Mouse (Mus musculus) embryonic facial prominence, embryonic 11.5 days (tissue): ENCODE results near the gene Map3k6. TPM values are rescaled to one million over a fixed set of nuclear protein-coding genes. Genes with fewer than 3 reads are reported as not detected.
A peak's percentile ranks its signal among the peaks of the same experiment; 100 is the strongest.

ENCODE experiments used
- ATAC-seq: fragments of 200-750 bp; cut with Nextera tagmentation; replicated peaks from 2 replicates; pipeline ENCODE4 v1.8.0; 2017; ENCODE audit warnings: low read depth; ENCODE audit not compliant: insufficient number of reproducible peaks, low FRiP score, low TSS enrichment
- DNase-seq: peaks from one replicate; pipeline ENCODE4 v3.0.0-alpha.2; 2015; ENCODE audit warnings: low spot score
- H3K27ac ChIP-seq: fragments of 300-500 bp; sonication (generic); replicated peaks from 2 replicates; pipeline ENCODE4 v1.5.1; 2014; ENCODE audit warnings: mild to moderate bottlenecking, low read depth, low read length, control low read depth
- H3K27me3 ChIP-seq: fragments of 300-500 bp; sonication (generic); 2 replicates; pipeline ENCODE4 v1.6.1; 2014; ENCODE audit warnings: mild to moderate bottlenecking, low read length, moderate library complexity, mixed read lengths; ENCODE audit not compliant: control insufficient read depth, insufficient read depth
- H3K36me3 ChIP-seq: fragments of 300-500 bp; sonication (generic); replicated peaks from 2 replicates; pipeline ENCODE4 v1.6.1; 2014; ENCODE audit warnings: low read depth, mild to moderate bottlenecking, low read length, moderate library complexity, mixed read lengths; ENCODE audit not compliant: control insufficient read depth, insufficient read depth
- H3K4me1 ChIP-seq: fragments of 300-500 bp; sonication (generic); 2 replicates; pipeline ENCODE4 v1.6.1; 2014; ENCODE audit warnings: low read length, mixed read lengths; ENCODE audit not compliant: control insufficient read depth, insufficient read depth
- H3K4me2 ChIP-seq: fragments of 300-500 bp; sonication (generic); 2 replicates; pipeline ENCODE4 v1.6.1; 2014; ENCODE audit warnings: low read depth, mild to moderate bottlenecking, control low read depth, low read length, moderate library complexity
- H3K4me3 ChIP-seq: fragments of 300-500 bp; sonication (generic); 2 replicates; pipeline ENCODE4 v1.5.1; 2014; ENCODE audit warnings: low read depth, low read length, control low read depth
- H3K9ac ChIP-seq: fragments of 300-500 bp; sonication (generic); replicated peaks from 2 replicates; pipeline ENCODE4 v1.6.1; 2014; ENCODE audit warnings: mild to moderate bottlenecking, control low read depth, low read length
- H3K9me3 ChIP-seq: fragments of 300-500 bp; sonication (generic); replicated peaks from 2 replicates; pipeline ENCODE4 v1.6.1; 2016; ENCODE audit warnings: mild to moderate bottlenecking, low read length, inconsistent platforms, mixed read lengths; ENCODE audit not compliant: control insufficient read depth
- WGBS: fragments of 180-500 bp; shearing (Covaris S2); extraction: QIAGEN DNeasy Blood & Tissue Kit; methylation state at CpG from one replicate; pipeline ENCODE4 v1.1.7; 2014; 5-methylcytosine and 5-hydroxymethylcytosine counted together
- polyA plus RNA-seq: library from polyadenylated mRNA; unstranded; fragments of >200 nt; fragmentation: Nextera tagmentation; extraction: Ambion mirVana; gene quantifications from 2 replicates; pipeline ENCODE4 v1.2.1, GENCODE M21; 2014

Map3k6 gene
- polyA plus RNA-seq, 1 experiment from 2014 or later, result 1.9 TPM

DNA sequence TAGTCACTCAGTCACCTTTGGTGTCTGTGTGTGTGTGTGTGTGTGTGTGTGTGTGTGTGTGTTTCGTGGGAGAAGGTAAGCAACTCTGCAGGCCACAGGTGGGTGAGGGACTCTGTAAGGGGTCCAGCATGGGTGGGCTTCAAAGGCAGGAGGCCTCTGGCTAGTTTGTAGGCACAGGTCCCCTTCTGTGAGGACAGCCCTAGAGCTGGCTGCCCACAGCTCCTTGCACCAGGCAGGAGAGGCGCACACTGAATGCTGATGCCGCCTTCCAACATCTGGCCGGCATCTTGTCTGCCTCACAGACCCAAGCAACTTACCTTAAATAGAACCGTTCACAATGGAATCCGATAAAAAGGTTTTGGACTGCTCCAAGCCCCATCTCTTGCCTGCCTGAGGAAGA, 40.9 kb upstream of the Map3k6 start:
- Histone ChIP-seq H3K9ac (no peak overlapping the region; the same call in 1 of the 2 replicates), H3K4me1 (peaks cover 26% of the 10 kb centered on the region), H3K27ac (no peak overlapping the region), H3K4me2 (no peak overlapping the region), H3K27me3 (no peaks in the 10 kb centered on the region), H3K36me3 (peaks cover 3% of the 10 kb centered on the region; the same call in 1 of the 2 replicates), H3K4me3 (no peak overlapping the region), H3K9me3 (no peaks in the 10 kb centered on the region)
- no peak for DNase-seq
- ATAC-seq, result no peak
- 54% methylated on average over 6 of the region's 6 CpGs for WGBS

DNA sequence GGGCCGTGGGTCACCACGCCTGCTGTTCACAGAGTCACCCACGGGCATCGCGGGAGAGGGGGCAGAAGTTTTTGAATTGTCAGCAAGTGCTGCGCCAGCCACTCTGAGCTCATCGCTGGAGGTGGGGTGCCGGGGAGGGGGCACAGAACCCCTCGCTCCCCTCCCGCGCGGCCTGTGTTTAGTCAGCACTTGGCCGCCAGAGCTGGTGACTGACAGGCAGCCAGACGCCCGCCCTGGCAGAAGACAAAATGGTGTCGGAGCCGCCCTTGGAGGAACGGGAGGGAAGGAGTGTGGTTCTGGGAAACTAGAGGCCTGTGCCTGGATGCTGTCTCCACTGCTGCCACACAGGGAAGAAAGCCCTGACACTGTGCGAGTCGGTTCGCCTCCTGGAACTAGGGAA, 40.3 kb upstream of the Map3k6 start:
- Histone ChIP-seq H3K9ac (no peak overlapping the region; the same call in 1 of the 2 replicates), H3K27ac (no peak overlapping the region), H3K27me3 (no peaks in the 10 kb centered on the region), H3K36me3 (peaks cover 2% of the 10 kb centered on the region; the same call in 1 of the 2 replicates), H3K9me3 (no peaks in the 10 kb centered on the region), H3K4me3 (no peak overlapping the region), H3K4me1 (peaks cover 26% of the 10 kb centered on the region), H3K4me2 (no peak overlapping the region)
- 48% methylated on average over 20 of the region's 21 CpGs for WGBS
- DNase-seq, result no peak
- ATAC-seq, result no peak

DNA sequence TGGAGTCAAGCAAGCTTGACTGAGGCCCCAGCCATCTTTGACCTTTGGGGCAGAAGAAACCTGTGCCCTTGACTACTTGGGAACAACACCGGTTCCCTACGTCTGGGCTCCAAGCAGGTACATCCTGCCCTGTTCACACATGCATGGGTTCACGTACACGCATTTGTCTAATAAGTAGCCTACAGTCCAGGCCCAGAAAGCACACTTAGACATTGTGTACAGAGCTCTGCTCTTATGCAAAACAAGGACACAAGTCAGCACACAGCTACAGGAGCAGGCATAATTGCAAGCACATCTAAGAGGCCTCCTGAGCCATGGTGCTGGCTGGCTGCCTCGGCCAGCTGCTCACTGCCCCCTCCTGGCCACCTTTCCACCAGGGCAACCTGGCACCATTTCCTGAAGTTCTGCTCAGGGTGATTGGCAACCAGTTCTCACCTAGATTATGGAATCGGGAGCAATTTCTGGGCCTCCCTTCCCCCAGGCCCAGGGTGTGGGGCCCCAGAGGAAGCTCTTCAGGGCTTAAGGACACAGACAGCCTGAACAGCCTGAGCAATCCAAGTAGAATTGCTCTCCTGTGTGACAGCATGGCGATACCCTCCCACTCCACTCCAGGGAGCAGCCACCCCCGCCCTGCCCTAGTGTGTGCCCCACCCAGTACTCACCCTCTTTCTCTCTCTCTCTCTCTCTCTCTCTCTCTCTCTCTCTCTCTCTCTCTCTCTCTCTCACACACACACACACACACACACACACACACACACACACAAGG, 39.4 kb upstream of the Map3k6 start:
- DNase-seq, result peak; percentile 56
- Histone ChIP-seq H3K9ac (no peak overlapping the region), H3K4me1 (peaks cover 26% of the 10 kb centered on the region), H3K27ac (no peak overlapping the region), H3K4me3 (no peak overlapping the region), H3K9me3 (no peaks in the 10 kb centered on the region), H3K27me3 (no peaks in the 10 kb centered on the region), H3K36me3 (no peaks in the 10 kb centered on the region; the same call in 1 of the 2 replicates), H3K4me2 (no peak overlapping the region)
- WGBS, result 72% methylated on average over 8 of the region's 8 CpGs
- ATAC-seq, result no peak

DNA sequence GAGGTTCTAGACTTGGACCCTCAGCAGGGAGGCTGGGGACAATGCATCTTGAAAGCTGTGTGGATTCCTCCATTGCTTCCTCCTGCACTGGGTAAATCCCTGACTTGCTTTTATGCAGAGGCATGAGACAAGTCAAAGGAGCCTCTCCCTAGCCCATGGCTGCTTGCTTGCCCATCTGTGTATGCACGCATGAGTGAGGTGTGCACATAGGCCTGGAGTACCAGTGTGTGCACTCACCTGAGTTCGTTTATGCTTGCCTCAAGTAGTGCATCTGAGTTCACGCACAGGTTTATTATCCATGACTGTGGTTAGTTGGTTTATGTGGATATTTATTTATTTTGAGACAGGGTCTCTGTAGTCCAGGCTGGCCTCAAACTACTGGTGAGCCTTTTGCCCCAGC, 38.4 kb upstream of the Map3k6 start:
- H3K4me3 ChIP-seq, result no peak overlapping the region
- no peaks in the 10 kb centered on the region for H3K36me3 ChIP-seq
- DNase-seq, result no peak
- ATAC-seq, result no peak
- H3K9ac ChIP-seq, result no peak overlapping the region
- H3K4me1 ChIP-seq, result peaks cover 18% of the 10 kb centered on the region
- H3K9me3 ChIP-seq, result no peaks in the 10 kb centered on the region
- H3K4me2 ChIP-seq, result no peak overlapping the region
- no peak overlapping the region for H3K27ac ChIP-seq
- no peaks in the 10 kb centered on the region for H3K27me3 ChIP-seq
- 93% methylated on average over 3 of the region's 3 CpGs for WGBS

DNA sequence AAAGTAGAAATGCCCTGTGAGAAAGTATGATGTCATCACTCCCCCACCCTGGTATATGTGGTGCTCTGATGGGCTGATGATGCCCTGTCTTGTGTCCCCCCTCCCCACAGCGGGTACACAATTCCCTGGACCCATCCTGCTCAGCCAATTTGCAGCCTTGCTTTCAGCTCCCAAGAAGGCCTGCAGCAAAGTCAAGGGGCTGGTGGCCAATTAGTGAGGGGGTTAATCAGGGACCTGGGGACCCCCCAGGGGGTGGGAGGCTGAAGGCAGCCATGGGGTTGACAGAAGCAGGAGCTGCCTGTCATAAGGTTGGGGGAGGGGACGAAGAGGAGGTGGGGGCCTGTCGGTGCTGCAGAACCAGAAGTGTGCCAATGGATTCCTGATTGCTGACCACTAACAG, 37.0 kb upstream of the Map3k6 start:
- Histone ChIP-seq H3K9ac (no peak overlapping the region), H3K9me3 (no peaks in the 10 kb centered on the region), H3K4me1 (peaks cover 10% of the 10 kb centered on the region), H3K4me2 (no peak overlapping the region), H3K27me3 (no peaks in the 10 kb centered on the region), H3K27ac (no peak overlapping the region), H3K4me3 (no peak overlapping the region), H3K36me3 (no peaks in the 10 kb centered on the region)
- 71% methylated on average over 3 of the region's 3 CpGs for WGBS
- DNase-seq (no peak), ATAC-seq (no peak)

DNA sequence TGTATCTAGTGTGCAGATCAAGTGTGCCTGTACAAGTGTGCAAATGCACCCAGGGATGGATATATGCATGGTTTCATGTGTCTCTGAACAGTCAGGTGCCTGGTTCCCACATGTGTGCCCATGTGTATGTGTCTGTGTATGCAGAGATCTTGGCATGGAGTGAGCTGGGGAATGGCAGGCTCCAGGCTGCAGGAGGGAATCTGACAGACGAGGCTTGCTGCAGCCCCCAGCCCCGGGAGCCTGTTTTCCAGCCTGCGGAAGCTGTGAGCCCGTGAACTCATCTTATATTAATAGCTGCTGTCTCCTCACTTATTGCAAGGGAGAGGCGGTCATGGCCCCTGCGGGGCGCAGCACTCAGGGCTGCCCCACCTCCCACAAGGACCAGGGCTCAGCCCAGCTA, 36.2 kb upstream of the Map3k6 start:
- H3K27me3 ChIP-seq, result no peaks in the 10 kb centered on the region
- H3K4me3 ChIP-seq, result no peak overlapping the region
- no peak overlapping the region for H3K4me2 ChIP-seq
- H3K36me3 ChIP-seq, result no peaks in the 10 kb centered on the region
- 41% methylated on average over 7 of the region's 7 CpGs for WGBS
- no peak overlapping the region for H3K9ac ChIP-seq
- H3K4me1 ChIP-seq, result peaks cover 6% of the 10 kb centered on the region
- H3K27ac ChIP-seq, result 0 out of 2 replicates have a peak overlapping the region, but pooled peaks have one; percentile 16
- no peak for ATAC-seq
- H3K9me3 ChIP-seq, result no peaks in the 10 kb centered on the region
- DNase-seq, result no peak

DNA sequence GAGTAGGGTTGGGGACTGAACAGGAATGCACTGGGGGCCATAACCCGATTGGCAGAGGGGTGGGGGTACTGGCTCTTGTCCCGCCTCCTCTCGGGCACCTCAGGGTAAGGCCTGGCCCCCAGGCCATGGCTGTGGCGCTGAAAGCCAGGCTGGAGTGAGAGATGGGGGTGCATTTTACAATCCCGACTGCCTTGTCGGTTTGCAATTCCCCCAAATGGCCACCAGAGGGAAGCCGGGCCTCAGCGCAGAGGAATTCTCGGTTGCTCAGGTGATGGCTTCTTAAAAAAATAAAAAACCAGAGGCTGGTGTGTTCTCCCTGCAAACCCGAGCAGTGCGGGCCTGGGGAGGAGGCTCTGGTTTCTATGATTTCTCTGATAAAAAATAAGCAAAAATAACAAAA, 31.3 kb upstream of the Map3k6 start:
- Histone ChIP-seq H3K4me1 (peaks cover 15% of the 10 kb centered on the region), H3K27me3 (peaks cover 22% of the 10 kb centered on the region), H3K9me3 (no peaks in the 10 kb centered on the region), H3K27ac (no peak overlapping the region), H3K36me3 (no peaks in the 10 kb centered on the region), H3K4me2 (no peak overlapping the region), H3K9ac (no peak overlapping the region), H3K4me3 (no peak overlapping the region)
- no peak for ATAC-seq
- DNase-seq, result peak; percentile 82
- 2% methylated on average over 11 of the region's 11 CpGs for WGBS

DNA sequence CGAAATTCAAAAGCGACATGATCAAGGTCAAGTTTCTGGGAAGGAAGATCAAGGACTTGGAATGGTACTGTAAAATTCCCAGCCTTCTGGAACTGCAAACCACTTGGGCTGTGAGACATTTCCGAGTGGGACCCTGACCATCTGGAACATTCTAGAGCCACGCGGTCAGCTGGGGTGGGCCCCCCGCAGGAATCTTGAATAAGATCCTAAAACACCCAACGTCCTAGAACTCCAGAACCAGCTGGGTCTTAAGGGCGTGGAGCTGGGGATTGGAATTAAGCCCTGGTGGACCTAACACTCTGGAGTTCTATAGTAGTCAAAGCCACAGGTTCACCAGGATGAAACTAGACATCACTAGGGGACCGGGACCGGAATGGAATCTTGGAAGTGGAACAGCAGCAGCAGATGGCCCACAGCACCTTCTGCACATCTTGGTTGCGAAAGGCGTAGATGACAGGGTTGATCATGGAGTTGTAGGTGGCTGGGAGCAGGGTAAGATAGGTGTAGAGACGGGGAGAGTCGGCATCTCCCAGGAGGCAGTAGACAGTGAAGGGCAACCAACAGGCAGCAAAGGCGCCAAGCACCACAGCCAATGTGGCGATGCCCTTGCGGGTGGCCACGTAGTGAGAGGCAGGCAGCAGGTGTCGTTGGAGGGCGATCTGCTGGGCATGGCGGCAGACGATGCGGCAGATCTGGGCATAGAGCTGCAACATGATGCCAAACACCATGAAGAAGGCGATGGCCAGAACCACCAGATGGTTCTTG, 30.4 kb upstream of the Map3k6 start:
- Histone ChIP-seq H3K36me3 (no peaks in the 10 kb centered on the region), H3K4me2 (no peak overlapping the region), H3K9me3 (no peaks in the 10 kb centered on the region), H3K27ac (no peak overlapping the region), H3K4me1 (peaks cover 15% of the 10 kb centered on the region), H3K27me3 (peaks cover 22% of the 10 kb centered on the region), H3K9ac (no peak overlapping the region), H3K4me3 (no peak overlapping the region)
- no peak for ATAC-seq
- WGBS, result 91% methylated on average over 24 of the region's 24 CpGs
- no peak for DNase-seq
